Mouse (Mus musculus): Measurements from ENCODE around the gene Secisbp2l.

Gene Secisbp2l

DNA sequence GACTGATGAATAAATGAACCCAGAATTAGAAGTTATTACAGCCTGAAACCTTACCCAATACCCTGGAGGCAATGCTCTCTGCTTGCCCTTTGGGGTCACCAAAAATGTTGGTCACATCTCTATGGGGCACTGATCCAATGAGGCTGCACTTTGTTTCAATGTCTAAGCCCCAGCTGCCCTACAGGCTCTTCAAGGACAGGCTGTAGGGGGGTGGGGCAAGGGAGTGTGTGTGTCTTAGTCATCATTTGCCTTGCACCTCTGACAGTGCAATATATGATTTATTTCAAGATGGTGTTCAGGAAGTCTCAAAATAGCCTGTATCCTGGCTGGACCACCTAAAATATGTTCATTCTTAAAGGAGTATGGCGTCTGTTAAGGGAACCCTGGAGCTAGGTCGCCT, 81.1 kb downstream of the Secisbp2l start:
- no peak for DNase-seq

DNA sequence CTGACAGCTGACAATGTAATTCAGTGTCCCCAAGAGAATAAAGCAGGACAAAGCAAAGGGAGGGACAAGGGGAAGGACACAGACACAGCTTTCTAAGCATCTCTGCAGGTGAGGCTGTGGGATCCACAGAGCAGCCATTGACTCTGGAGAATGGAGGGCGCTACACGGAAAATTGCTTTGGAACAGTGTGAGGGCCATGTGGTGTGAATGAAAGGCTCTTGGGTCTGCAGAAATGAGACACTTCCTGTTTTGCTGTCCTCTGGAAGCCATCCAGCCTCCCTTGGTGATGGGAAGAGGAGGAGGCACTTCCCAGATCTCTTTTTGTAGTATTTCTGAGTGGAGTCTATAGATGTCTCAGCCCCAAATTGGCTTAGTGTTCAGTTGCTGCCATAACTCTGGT, 86.5 kb downstream of the Secisbp2l start:
- DNase-seq = peak; percentile 96

DNA sequence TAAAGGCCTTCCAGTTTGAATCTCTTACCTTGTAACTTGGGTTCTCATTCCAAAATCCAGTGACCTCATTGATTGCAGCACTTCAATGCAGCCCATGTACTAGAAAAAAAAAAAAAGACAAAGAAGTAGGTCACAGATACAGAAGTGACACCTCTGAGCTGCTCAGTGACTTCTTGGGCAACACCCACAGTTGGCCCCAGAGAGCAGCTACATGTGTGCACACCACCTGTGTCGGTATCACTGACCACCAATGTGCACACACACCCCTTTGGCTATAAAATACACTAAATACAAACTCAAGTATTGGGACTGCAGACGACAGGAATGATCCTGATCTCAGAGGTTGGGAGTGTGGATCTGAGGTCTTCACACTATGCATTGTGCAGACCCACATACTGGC, 87.9 kb downstream of the Secisbp2l start:
- peak; percentile 61 for DNase-seq

DNA sequence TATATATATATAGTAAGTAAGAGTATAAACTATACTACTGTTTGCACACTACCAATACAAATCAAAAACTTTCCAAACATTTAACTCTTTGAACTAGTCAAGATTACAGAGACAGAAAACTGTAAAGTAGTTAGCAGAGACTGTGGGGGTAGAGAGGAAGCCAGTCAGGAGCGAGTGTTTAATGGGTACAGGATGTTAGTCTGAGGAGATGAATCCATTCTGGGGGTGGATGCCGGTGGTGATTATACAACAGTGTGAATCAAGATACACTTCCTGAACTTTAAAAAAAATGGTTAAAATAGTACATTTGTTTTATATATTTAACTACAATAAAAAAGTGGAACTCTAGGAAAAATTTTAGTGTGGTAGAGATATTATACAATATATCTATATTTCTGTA, 90.7 kb downstream of the Secisbp2l start:
- DNase-seq = peak; percentile 3
